Mouse (Mus musculus) cerebellum, postnatal 25 days (tissue): ENCODE results near the gene Olfr171.
"Not testable (repeated sequence)": the region's sequence is repeated elsewhere in the genome, so short reads cannot be mapped to it uniquely, and the experiment has no call there.

Experiments used
- DNase-seq, 2 experiments: peaks; one replicate each; pipeline ENCODE4 v3.0.0; 2021; ENCODE audit warnings: mixed read lengths in 2 of 2

The Olfr171 gene

GRCm38 (mm10) chr16:19629816-19630215, at the start of gene Olfr171:
Gene Olfr171, minus strand, starts transcription at chr16:19629916.
- DNase-seq: no peak

GRCm38 (mm10) chr16:19670768-19671357, 41.1 kb upstream of the Olfr171 start:
- no peak for DNase-seq

GRCm38 (mm10) chr16:19666312-19666711, 36.6 kb upstream of the Olfr171 start:
- DNase-seq: no peak

- not testable (repeated sequence) for DNase-seq
These were observed 17.9 kb downstream of the Olfr171 start, which contains the start of gene Olfr170 for GRCm38 (mm10) chr16:19611782-19612181. Gene Olfr170, minus strand, starts transcription at chr16:19611882.

- no peak for DNase-seq
These were observed 26.6 kb downstream of the Olfr171 start for GRCm38 (mm10) chr16:19603166-19603565.
